Mouse (Mus musculus) liver, embryonic 14.5 days (tissue): ENCODE measurements around the gene Olfr70. TPM values are rescaled to one million over a fixed set of nuclear protein-coding genes. Genes with fewer than 3 reads are reported as not detected.

Experiments
- ATAC-seq: fragments of 200-750 bp; cut with Nextera tagmentation; 2 replicates; pipeline ENCODE4 v1.8.0; 2017; ENCODE audit warnings: moderate number of reproducible peaks, mild to moderate bottlenecking, moderate library complexity; ENCODE audit not compliant: insufficient read depth
- DNase-seq, 3 experiments: peaks; one replicate each; pipeline ENCODE4 v3.0.0-alpha.2; 2012 to 2013; ENCODE audit warnings: low read depth in 3 of 3, low spot score in 3 of 3
- H3K27ac ChIP-seq: fragments of 300-500 bp; sonication (generic); 2 replicates; pipeline ENCODE4 v1.5.1; 2014; ENCODE audit warnings: moderate library complexity, mild to moderate bottlenecking, control low read depth, inconsistent platforms
- H3K27me3 ChIP-seq: fragments of 300-500 bp; sonication (generic); 2 replicates; pipeline ENCODE4 v1.6.1; 2014; ENCODE audit warnings: mild to moderate bottlenecking, low read length, moderate library complexity; ENCODE audit not compliant: control insufficient read depth, insufficient read depth
- H3K36me3 ChIP-seq: fragments of 300-500 bp; sonication (generic); replicated peaks from 2 replicates; pipeline ENCODE4 v1.6.1; 2014; ENCODE audit warnings: low read depth; ENCODE audit not compliant: control insufficient read depth, insufficient read depth
- H3K4me1 ChIP-seq, 2 experiments: fragments of 200-500 bp in 1 of 2; fragments of 300-500 bp in 1 of 2; sonication (generic) in 1 of 2; replicated peaks; 2 replicates each; pipeline ENCODE4 v1.6.1; 2012 to 2014; ENCODE audit warnings: antibody characterized with exemption in 1 of 2, inconsistent platforms in 1 of 2, low read length in 1 of 2; ENCODE audit not compliant: control insufficient read depth in 2 of 2, insufficient read depth in 2 of 2
- H3K4me2 ChIP-seq: fragments of 300-500 bp; sonication (generic); 2 replicates; pipeline ENCODE4 v1.6.1; 2014; ENCODE audit warnings: low read depth, mild to moderate bottlenecking, control low read depth, moderate library complexity
- H3K4me3 ChIP-seq, 2 experiments: fragments of 200-500 bp in 1 of 2; fragments of 300-500 bp in 1 of 2; sonication (generic) in 1 of 2; 2 replicates each; pipeline ENCODE4 v1.5.1; 2012 to 2014; ENCODE audit warnings: low read depth in 2 of 2, low read length in 2 of 2, mild to moderate bottlenecking in 2 of 2, control low read depth in 1 of 2, inconsistent platforms in 1 of 2, moderate library complexity in 1 of 2; ENCODE audit not compliant: insufficient read depth in 1 of 2
- H3K9ac ChIP-seq: fragments of 300-500 bp; sonication (generic); replicated peaks from 2 replicates; pipeline ENCODE4 v1.6.1; 2014; ENCODE audit warnings: mild to moderate bottlenecking, control low read depth, moderate library complexity
- H3K9me3 ChIP-seq: fragments of 300-500 bp; sonication (generic); 2 replicates; pipeline ENCODE4 v1.6.1; 2016; ENCODE audit warnings: low read length, mixed read lengths; ENCODE audit not compliant: control insufficient read depth
- CTCF ChIP-seq: IDR thresholded peaks from 2 replicates; pipeline ENCODE4 v1.5.1; 2016; ENCODE audit warnings: antibody characterized with exemption, low read depth, control low read depth
- EP300 ChIP-seq: IDR thresholded peaks from 2 replicates; pipeline ENCODE4 v1.6.1; 2016; ENCODE audit warnings: antibody characterized with exemption, low read depth
- WGBS: fragments of 180-500 bp; shearing (Covaris S2); extraction: QIAGEN DNeasy Blood & Tissue Kit; methylation state at CpG from one replicate; pipeline ENCODE4 v1.1.7; 2014; ENCODE audit not compliant: insufficient replicate concordance; 5-methylcytosine and 5-hydroxymethylcytosine counted together
- polyA plus RNA-seq, 2 experiments: library from polyadenylated mRNA; depleted of rRNA in 1 of 2; stranded (reverse) in 1 of 2; unstranded in 1 of 2; fragments of >200 nt; fragmentation: Nextera tagmentation in 1 of 2; extraction: Ambion mirVana in 1 of 2; gene quantifications; 2 replicates each; pipeline versions ENCODE4 v1.2.1 to v1.2.3; 2012 to 2014

The Olfr70 gene
- polyA plus RNA-seq, 2 experiments, result not detected

DNA sequence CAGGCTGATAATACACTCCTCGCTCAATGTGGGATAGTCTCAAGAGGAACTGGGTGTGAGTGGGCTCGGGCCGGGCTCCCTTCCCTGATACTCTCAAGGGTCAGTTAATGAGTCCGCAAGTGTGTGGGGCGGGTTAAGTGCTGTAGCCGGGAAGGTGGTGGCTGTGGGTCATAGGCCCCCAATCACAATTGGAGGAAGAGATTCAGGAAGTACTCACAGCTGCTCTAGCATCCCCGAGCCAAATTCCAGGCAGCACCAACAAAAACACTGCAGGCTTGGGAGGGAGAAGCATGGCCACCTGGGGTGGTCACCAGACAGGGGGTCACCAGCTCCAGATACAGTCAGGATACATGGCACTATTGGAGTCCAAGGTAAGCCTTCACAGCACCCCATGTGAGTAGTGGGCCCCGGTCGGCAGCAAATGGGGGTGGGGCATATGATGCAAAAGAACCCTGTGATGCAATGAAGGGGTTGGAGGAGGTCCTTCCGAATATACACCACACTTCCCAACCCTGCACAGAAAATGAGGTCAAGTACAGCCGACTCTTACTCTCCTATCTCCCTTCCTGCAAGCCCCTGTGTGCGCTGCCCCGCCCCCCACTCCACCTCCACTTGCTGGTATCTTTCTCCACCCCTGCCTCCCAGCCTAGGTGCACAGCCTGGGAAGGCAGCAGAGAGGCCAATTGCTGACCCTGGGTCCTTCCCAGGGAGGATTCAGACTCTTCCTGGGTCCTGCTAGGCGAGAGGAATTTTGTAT is 29.4 kb upstream of the Olfr70 start, which contains the start of gene Spaar:
Spaar (plus strand) TSS at position 241 of the 757 bp plus-strand sequence.
- peak within 1 kb of the TSS; percentile 6; the same call in 1 of the 2 replicates for H3K4me2 ChIP-seq
- no peaks in the 10 kb centered on the region for H3K9me3 ChIP-seq
- ATAC-seq (no peak), DNase-seq (no peak)
- no peak within 1 kb of the TSS for H3K9ac ChIP-seq
- no peaks in the 10 kb centered on the region for H3K36me3 ChIP-seq
- H3K27ac ChIP-seq, result no peak within 1 kb of the TSS
- no peaks in the 10 kb centered on the region for H3K27me3 ChIP-seq
- TF ChIP-seq EP300 (no peak), CTCF (no peak)
- WGBS, result 21% methylated on average over 14 of the region's 14 CpGs
- H3K4me3 ChIP-seq, result no peak within 1 kb of the TSS
- peaks cover 6 to 37% of the 10 kb centered on the region in 2 experiments; a peak in 3 of 4 replicates for H3K4me1 ChIP-seq

DNA sequence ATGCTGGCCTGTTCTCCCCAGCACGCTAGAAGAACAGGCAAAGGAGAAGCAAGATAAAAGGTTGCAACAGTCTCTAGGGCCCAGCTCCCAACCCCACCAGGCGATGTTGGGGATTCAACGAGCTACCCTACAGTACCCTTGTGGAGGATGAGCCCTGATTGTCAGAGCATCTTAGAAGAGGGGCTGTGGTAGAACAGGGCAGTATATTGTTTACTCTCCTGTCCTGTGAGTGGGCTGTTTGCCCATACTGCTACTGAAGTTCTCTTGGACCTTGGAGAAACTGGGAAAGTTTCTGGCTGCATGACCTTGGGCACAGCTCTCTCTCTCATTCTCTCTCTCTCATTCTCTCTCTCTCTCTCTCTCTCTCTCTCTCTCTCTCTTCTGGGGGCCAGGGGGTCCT is 28.5 kb upstream of the Olfr70 start:
- Histone ChIP-seq H3K4me3 (no peak overlapping the region), H3K9ac (no peak overlapping the region), H3K27me3 (no peaks in the 10 kb centered on the region), H3K4me2 (no peak overlapping the region), H3K36me3 (no peaks in the 10 kb centered on the region), H3K9me3 (no peaks in the 10 kb centered on the region), H3K27ac (no peak overlapping the region), H3K4me1 (peaks cover 6 to 37% of the 10 kb centered on the region in 2 experiments; a peak in 3 of 4 replicates)
- DNase-seq (no peak), ATAC-seq (no peak)
- WGBS, result 19% methylated on average over 3 of the region's 3 CpGs
- TF ChIP-seq CTCF, result no peak
- TF ChIP-seq EP300, result no peak

DNA sequence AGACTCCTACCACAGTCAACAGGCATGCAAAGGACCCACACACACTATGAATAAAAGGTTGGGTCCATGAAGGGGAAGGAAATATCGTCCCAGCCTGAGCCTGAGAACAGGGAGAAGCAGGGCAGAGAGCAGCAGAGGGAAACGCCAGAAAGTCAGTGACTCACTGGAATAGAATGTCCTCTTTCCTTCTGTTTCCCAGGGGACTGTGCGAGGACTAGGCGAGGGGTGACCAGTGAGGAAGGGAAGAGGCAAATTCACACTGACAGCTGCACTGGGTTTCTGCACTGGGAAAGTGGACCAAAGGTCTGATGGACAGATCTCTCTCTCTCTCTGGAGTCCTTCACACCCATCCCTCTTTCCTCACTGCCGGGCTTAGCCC is 28.0 kb upstream of the Olfr70 start:
- no peaks in the 10 kb centered on the region for H3K36me3 ChIP-seq
- no peak overlapping the region for H3K27ac ChIP-seq
- peaks cover 6 to 37% of the 10 kb centered on the region in 2 experiments; a peak in 3 of 4 replicates for H3K4me1 ChIP-seq
- no peak overlapping the region for H3K4me2 ChIP-seq
- H3K27me3 ChIP-seq, result no peaks in the 10 kb centered on the region
- DNase-seq (no peak), ATAC-seq (no peak)
- no peak overlapping the region for H3K4me3 ChIP-seq
- no peak for TF ChIP-seq EP300
- no peak for TF ChIP-seq CTCF
- 22% methylated on average over 5 of the region's 5 CpGs for WGBS
- H3K9me3 ChIP-seq, result no peaks in the 10 kb centered on the region
- no peak overlapping the region; the same call in 1 of the 2 replicates for H3K9ac ChIP-seq

DNA sequence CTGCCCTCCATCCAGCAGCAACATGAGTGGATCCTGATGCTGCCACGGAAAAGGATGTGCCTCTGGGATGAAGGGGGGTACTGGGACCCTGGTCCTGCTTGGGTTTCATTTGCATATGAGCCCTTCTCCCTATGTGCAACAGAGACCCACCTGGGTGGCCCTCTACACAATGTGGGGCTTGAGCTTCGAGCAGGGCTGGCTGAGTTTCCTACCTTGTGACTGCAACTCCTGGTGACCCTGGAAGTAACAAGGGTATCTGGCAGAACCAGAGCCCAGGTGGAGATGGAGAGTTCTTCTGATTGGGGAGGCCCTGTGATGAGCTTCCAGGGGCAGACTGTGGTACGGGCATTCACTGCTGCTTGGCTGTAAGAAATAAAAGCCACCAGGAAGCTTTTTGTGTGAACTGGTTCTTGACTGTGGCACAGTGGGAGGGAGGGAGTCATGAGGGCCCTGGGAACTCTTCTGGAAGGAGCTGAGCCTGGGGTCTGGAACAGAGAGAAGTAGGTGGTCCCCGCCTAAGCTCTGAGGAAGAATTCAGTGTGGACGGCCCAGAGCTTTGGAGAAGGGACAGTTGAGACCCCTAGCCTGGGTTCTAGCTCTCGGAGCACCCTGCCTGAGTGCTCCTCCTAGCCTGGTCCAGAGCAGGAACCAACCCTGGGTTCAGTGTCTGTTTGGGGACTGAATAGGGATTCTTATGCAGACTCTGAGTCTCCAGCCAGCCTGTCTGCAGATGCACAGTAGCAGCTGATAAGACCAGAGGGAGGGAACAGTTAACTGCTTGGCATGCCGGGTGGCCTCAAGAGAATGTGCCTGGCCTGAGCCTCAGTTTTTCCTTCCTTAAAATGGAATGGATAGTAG is 27.3 kb upstream of the Olfr70 start:
- H3K9ac ChIP-seq, result no peak overlapping the region
- peaks cover 6 to 37% of the 10 kb centered on the region in 2 experiments; a peak in 3 of 4 replicates for H3K4me1 ChIP-seq
- H3K27ac ChIP-seq, result no peak overlapping the region
- H3K36me3 ChIP-seq, result no peaks in the 10 kb centered on the region
- no peak for TF ChIP-seq CTCF
- no peak for TF ChIP-seq EP300
- H3K27me3 ChIP-seq, result no peaks in the 10 kb centered on the region
- DNase-seq, result no peak
- no peak overlapping the region for H3K4me3 ChIP-seq
- H3K9me3 ChIP-seq, result no peaks in the 10 kb centered on the region
- ATAC-seq, result peak; percentile 48; the same call in 1 of the 2 replicates
- no peak overlapping the region for H3K4me2 ChIP-seq
- 45% methylated on average over 7 of the region's 7 CpGs for WGBS

DNA sequence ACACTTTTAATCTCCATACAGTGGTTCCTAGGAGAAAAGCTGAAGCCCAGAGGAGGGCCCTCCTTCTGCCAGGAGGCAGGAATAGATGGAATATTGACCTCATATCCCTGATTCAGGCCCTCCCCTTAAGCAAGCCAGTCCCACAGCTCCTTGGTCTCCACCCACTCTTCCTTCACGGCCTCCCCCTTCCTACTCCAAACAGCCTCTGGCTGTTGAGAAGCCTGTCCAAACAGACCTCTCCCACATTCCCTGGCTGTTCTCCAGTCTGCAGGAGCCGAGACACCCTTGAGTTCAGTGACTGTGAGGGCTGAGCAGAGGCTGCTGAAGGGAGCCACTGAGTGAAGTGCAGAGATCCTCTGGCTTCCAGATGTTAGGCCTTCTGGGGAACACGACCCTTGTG is 26.4 kb upstream of the Olfr70 start, which contains the start of gene Hrct1:
Hrct1 (plus strand) TSS at position 194 of the 400 bp plus-strand sequence.
- 43% methylated on average over 3 of the region's 3 CpGs for WGBS
- Histone ChIP-seq H3K9ac (no peak within 1 kb of the TSS), H3K4me1 (peaks cover 6 to 37% of the 10 kb centered on the region in 2 experiments; a peak in 3 of 4 replicates), H3K27me3 (no peaks in the 10 kb centered on the region), H3K9me3 (no peaks in the 10 kb centered on the region), H3K36me3 (no peaks in the 10 kb centered on the region), H3K27ac (no peak within 1 kb of the TSS), H3K4me3 (no peak within 1 kb of the TSS), H3K4me2 (no peak within 1 kb of the TSS)
- no peak for DNase-seq
- no peak for ATAC-seq
- TF ChIP-seq EP300, result no peak
- TF ChIP-seq CTCF, result no peak
